Mouse (Mus musculus) MEL (cell line): ENCODE results near the gene Ttc39a.

Source experiments
- MAFK ChIP-seq: IDR thresholded peaks from 2 replicates; pipeline ENCODE4 v1.6.1; 2011; ENCODE audit warnings: low read depth, mild to moderate bottlenecking, low read length, improper control_type of control experiment, borderline replicate concordance
- POLR2A ChIP-seq, 2 experiments: IDR thresholded peaks; 2 replicates each; pipeline ENCODE4 v1.6.1; 2011 to 2012; ENCODE audit warnings: low read length in 2 of 2, mild to moderate bottlenecking in 2 of 2, control low read depth in 1 of 2, improper control_type of control experiment in 1 of 2, low read depth in 1 of 2, moderate library complexity in 1 of 2; ENCODE audit not compliant: control insufficient read depth in 1 of 2, insufficient read depth in 1 of 2, poor library complexity in 1 of 2
- USF2 ChIP-seq, 2 experiments: IDR thresholded peaks; 2 replicates each; pipeline ENCODE4 v1.6.1; 2011 to 2012; ENCODE audit warnings: improper control_type of control experiment in 2 of 2, low read length in 2 of 2, borderline replicate concordance in 1 of 2, inconsistent platforms in 1 of 2, low read depth in 1 of 2, mild to moderate bottlenecking in 1 of 2; ENCODE audit not compliant: insufficient read depth in 1 of 2

DNA sequence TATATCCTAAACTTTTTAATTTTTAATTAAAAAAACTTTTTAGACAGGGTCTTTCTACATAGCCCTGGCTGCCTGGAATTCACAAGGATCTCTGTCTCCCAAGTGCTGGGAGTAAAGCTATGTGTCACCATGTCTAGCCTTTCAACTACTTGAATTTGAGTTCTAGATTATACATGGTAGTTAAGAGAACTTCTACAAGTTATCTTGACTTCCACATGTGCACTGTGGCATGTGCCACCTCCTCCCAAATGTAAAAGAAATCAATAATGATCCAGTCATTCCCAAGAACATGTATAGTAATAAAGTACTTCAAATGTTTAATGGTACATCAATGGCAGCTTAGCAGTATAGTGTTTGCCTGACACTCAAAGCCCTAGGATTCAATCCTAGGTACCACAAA, 61.3 kb downstream of the Ttc39a start:
- TF ChIP-seq USF2 (IDR thresholded peaks at IDR 0.05; ENCODE audit: borderline replicate concordance in 1 of 2, insufficient read depth in 1 of 2, low read depth in 1 of 2, low read length in 2 of 2), result no peak
- no peak for TF ChIP-seq POLR2A (IDR thresholded peaks at IDR 0.05; ENCODE audit: control insufficient read depth in 1 of 2, insufficient read depth in 1 of 2, low read depth in 1 of 2, low read length in 2 of 2, poor library complexity in 1 of 2)
- TF ChIP-seq MAFK, result no peak
